Mouse (Mus musculus) MEL (cell line): ENCODE data around the gene Ccdc155.

Experiments used
- CTCF ChIP-seq, 3 experiments: IDR thresholded peaks in 2 of 3; conservative IDR thresholded peaks in 1 of 3; 2 replicates each; pipeline ENCODE4 v1.5.1; 2011 to 2012; ENCODE audit warnings: low read length in 3 of 3, low read depth in 2 of 3, mild to moderate bottlenecking in 2 of 3, improper control_type of control experiment in 1 of 3, inconsistent platforms in 1 of 3, mixed read lengths in 1 of 3, moderate library complexity in 1 of 3; ENCODE audit not compliant: control insufficient read depth in 1 of 3, insufficient read depth in 1 of 3, poor library complexity in 1 of 3, severe bottlenecking in 1 of 3
- ELF1 ChIP-seq: IDR thresholded peaks from 2 replicates; pipeline ENCODE4 v1.6.1; 2014; ENCODE audit warnings: low read depth, mild to moderate bottlenecking, inconsistent platforms, low read length, improper control_type of control experiment, moderate library complexity
- GATA1 ChIP-seq: IDR thresholded peaks from 2 replicates; pipeline ENCODE4 v1.6.1; 2011; ENCODE audit warnings: low read depth, low read length, improper control_type of control experiment
- JUND ChIP-seq: IDR thresholded peaks from 2 replicates; pipeline ENCODE4 v1.6.1; 2011; ENCODE audit warnings: low read depth, mild to moderate bottlenecking, improper control_type of control experiment, low read length
- NRF1 ChIP-seq: IDR thresholded peaks from 2 replicates; pipeline ENCODE4 v1.6.1; 2014; ENCODE audit warnings: low read depth, mild to moderate bottlenecking, inconsistent platforms, low read length, improper control_type of control experiment, moderate library complexity; ENCODE audit not compliant: poor library complexity, insufficient read depth, severe bottlenecking
- POLR2A ChIP-seq, 2 experiments: IDR thresholded peaks; 2 replicates each; pipeline ENCODE4 v1.6.1; 2011 to 2012; ENCODE audit warnings: low read length in 2 of 2, mild to moderate bottlenecking in 2 of 2, control low read depth in 1 of 2, improper control_type of control experiment in 1 of 2, low read depth in 1 of 2, moderate library complexity in 1 of 2; ENCODE audit not compliant: control insufficient read depth in 1 of 2, insufficient read depth in 1 of 2, poor library complexity in 1 of 2
- ZKSCAN1 ChIP-seq: IDR thresholded peaks from 2 replicates; pipeline ENCODE4 v1.6.1; 2012; ENCODE audit warnings: low read depth, mild to moderate bottlenecking, inconsistent platforms, low read length, improper control_type of control experiment, moderate library complexity

GRCm38 (mm10) chr7:45166950-45167401 is 37.7 kb downstream of the Ccdc155 start:
- TF ChIP-seq POLR2A (IDR thresholded peaks at IDR 0.05; ENCODE audit: control insufficient read depth in 1 of 2, insufficient read depth in 1 of 2, low read depth in 1 of 2, low read length in 2 of 2, poor library complexity in 1 of 2): no peak
- no peak for TF ChIP-seq NRF1
- no peak for TF ChIP-seq JUND
- TF ChIP-seq GATA1: no peak
- no peak for TF ChIP-seq ZKSCAN1
- no peak for TF ChIP-seq CTCF (IDR thresholded peaks at IDR 0.05 in 2 of 3, conservative IDR thresholded peaks at IDR 0.05 in 1 of 3; ENCODE audit: control insufficient read depth in 1 of 3, insufficient read depth in 1 of 3, low read depth in 2 of 3, low read length in 3 of 3, poor library complexity in 1 of 3, severe bottlenecking in 1 of 3)
- no peak for TF ChIP-seq ELF1
